Mouse (Mus musculus) mouse trophoblast stem cell (cell line): ENCODE data around the gene Gm5868.
"Not testable (repeated sequence)": the region's sequence is repeated elsewhere in the genome, so short reads cannot be mapped to it uniquely, and the experiment has no call there.

Experiments
- in situ Hi-C, 2 experiments: fragments of 300-500 bp; cut with MseI, MboI; formaldehyde crosslinking; loops; 2 replicates in 1 of 2; 3 replicates in 1 of 2; pipeline ENCODE4 v1.15.1; 2025

Gene Gm5868

GRCm38 (mm10) chr5:72587192-72587681, at the start of gene Gm5868:
Gene Gm5868, minus strand, starts transcription at chr5:72587551.
- in situ Hi-C loops, result no loop called here

- in situ Hi-C loops, result no loop called here
Measured at GRCm38 (mm10) chr5:72636576-72636975, 49.2 kb upstream of the Gm5868 start.

GRCm38 (mm10) chr5:72636122-72636521, 48.8 kb upstream of the Gm5868 start:
- in situ Hi-C loops, result no loop called here

GRCm38 (mm10) chr5:72634791-72635271, 47.5 kb upstream of the Gm5868 start:
- in situ Hi-C loops, result no loop called here

GRCm38 (mm10) chr5:72630026-72630425, 42.7 kb upstream of the Gm5868 start:
- in situ Hi-C loops, result no loop called here

GRCm38 (mm10) chr5:72621022-72621421, 33.7 kb upstream of the Gm5868 start:
- in situ Hi-C loops, result no loop called here

GRCm38 (mm10) chr5:72617413-72617812, 30.1 kb upstream of the Gm5868 start:
- in situ Hi-C loops, result no loop called here

- in situ Hi-C loops, result no loop called here
Measured at GRCm38 (mm10) chr5:72603138-72603537, 15.8 kb upstream of the Gm5868 start.

GRCm38 (mm10) chr5:72601006-72601405, 13.7 kb upstream of the Gm5868 start:
- in situ Hi-C loops, result no loop called here

- in situ Hi-C loops, result not testable (repeated sequence)
Measured at GRCm38 (mm10) chr5:72586667-72587191, 622 bp downstream of the Gm5868 start.

GRCm38 (mm10) chr5:72586122-72586521, 1.2 kb downstream of the Gm5868 start:
- in situ Hi-C loops, result not testable (repeated sequence)

- in situ Hi-C loops, result loop anchor here in 1 of 2 experiments (5.0 kb wide), 1 partner anchor 431 kb away; no protein-coding TSS in a partner anchor
Measured at GRCm38 (mm10) chr5:72580970-72581332, 6.4 kb downstream of the Gm5868 start, which contains the start of gene Zar1. Gene Zar1, minus strand, starts transcription at chr5:72581254.

- in situ Hi-C loops, result loop anchor here in 1 of 2 experiments (5.0 kb wide), 1 partner anchor 432 kb away; no protein-coding TSS in a partner anchor
Measured at GRCm38 (mm10) chr5:72580088-72580969, 7.0 kb downstream of the Gm5868 start.

GRCm38 (mm10) chr5:72579599-72579998, 7.8 kb downstream of the Gm5868 start:
- in situ Hi-C loops, result not testable (repeated sequence)

- in situ Hi-C loops, result no loop called here
Measured at GRCm38 (mm10) chr5:72565621-72566020, 21.7 kb downstream of the Gm5868 start.

- in situ Hi-C loops, result not testable (repeated sequence)
Measured at GRCm38 (mm10) chr5:72563183-72563582, 24.2 kb downstream of the Gm5868 start.

GRCm38 (mm10) chr5:72560976-72561628, 26.2 kb downstream of the Gm5868 start:
- in situ Hi-C loops, result no loop called here

GRCm38 (mm10) chr5:72559544-72560049, 27.8 kb downstream of the Gm5868 start, which contains the start of gene Nfxl1:
Gene Nfxl1, minus strand, starts transcription at chr5:72559684.
- in situ Hi-C loops, result no loop called here

- in situ Hi-C loops, result no loop called here
Measured at GRCm38 (mm10) chr5:72558716-72559526, 28.4 kb downstream of the Gm5868 start.

GRCm38 (mm10) chr5:72556245-72556644, 31.1 kb downstream of the Gm5868 start:
- in situ Hi-C loops, result no loop called here

- in situ Hi-C loops, result no loop called here
Measured at GRCm38 (mm10) chr5:72551209-72551608, 36.1 kb downstream of the Gm5868 start.
